Mouse (Mus musculus) spleen, adult 2 months (tissue): ENCODE results near the gene Arl13b.

Experiments used
- CTCF ChIP-seq: fragments of 200-500 bp; IDR thresholded peaks from 2 replicates; pipeline ENCODE4 v1.5.1; 2011; ENCODE audit warnings: mild to moderate bottlenecking, inconsistent platforms; ENCODE audit not compliant: insufficient read depth, insufficient read length, insufficient replicate concordance; ENCODE audit errors: extremely low read depth
- POLR2A ChIP-seq: fragments of 200-500 bp; IDR thresholded peaks from 2 replicates; pipeline ENCODE4 v1.6.1; 2011; ENCODE audit warnings: low read depth, low read length, inconsistent platforms

- TF ChIP-seq POLR2A (no peak), CTCF (no peak)
Measured at GRCm38 (mm10) chr16:62813790-62814189, 33.0 kb downstream of the Arl13b start.
